Mouse (Mus musculus) lung, adult 2 months (tissue): ENCODE measurements at regions not wholly inside any gene's neighbourhood (a gene's known extent, or its start where the extent isn't known, plus 50 kb on each side); places are given as distances from the start of the nearest gene placed in this dataset.

ENCODE experiments used
- CTCF ChIP-seq: fragments of 200-500 bp; IDR thresholded peaks from 2 replicates; pipeline ENCODE4 v1.5.1; 2011; ENCODE audit warnings: mild to moderate bottlenecking, low read length, control low read depth; ENCODE audit not compliant: insufficient read depth
- POLR2A ChIP-seq: fragments of 200-500 bp; IDR thresholded peaks from 2 replicates; pipeline ENCODE4 v1.6.1; 2011; ENCODE audit warnings: low read depth, mild to moderate bottlenecking, control low read depth, low read length, borderline replicate concordance; ENCODE audit errors: extremely low read depth

DNA sequence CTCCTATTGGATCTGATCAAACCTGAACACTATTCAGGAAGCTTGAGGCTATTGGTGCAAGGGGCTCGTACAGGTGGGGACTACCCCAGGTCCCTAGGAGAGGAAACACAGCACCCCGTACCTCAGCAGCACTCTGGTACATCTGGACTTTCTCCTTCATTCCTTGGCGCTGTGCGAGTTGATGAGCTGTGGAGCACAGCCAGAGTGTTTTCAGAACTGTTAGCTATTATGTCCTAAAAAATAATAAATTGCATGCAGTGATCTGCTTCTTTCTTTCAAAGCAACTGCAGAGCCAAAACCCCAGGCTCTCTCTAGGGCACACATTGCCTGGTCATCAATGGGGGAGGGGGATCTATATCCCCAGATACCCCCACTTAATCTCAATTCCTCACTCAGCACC, 122.6 kb downstream of the Gm12728 start:
- no peak for TF ChIP-seq POLR2A
- no peak for TF ChIP-seq CTCF
